Mouse (Mus musculus): ENCODE measurements around the gene Gm28171. TPM values are rescaled to one million over a fixed set of nuclear protein-coding genes. Genes with fewer than 3 reads are reported as not detected.
"Not testable (repeated sequence)": the region's sequence is repeated elsewhere in the genome, so short reads cannot be mapped to it uniquely, and the experiment has no call there.

Gm28171 gene
- not detected in 2 replicates for polyA plus RNA-seq (2014; fragmentation: Nextera tagmentation; extraction: Ambion mirVana)

GRCm38 (mm10) chrY:5793095-5793494 is at the start of gene Gm28171:
Gm28171 (plus strand) TSS chrY:5793395.
- H3K4me3 ChIP-seq (ENCODE audit: low read depth, low read length); H3K27me3 ChIP-seq (ENCODE audit: control insufficient read depth, insufficient read depth, low read length); DNase-seq (ENCODE audit: low spot score); H3K4me1 ChIP-seq (replicated peaks; ENCODE audit: control insufficient read depth, insufficient read depth, low read length); H3K9ac ChIP-seq (ENCODE audit: low read depth, low read length); ATAC-seq (ENCODE audit: low FRiP score); H3K4me2 ChIP-seq (replicated peaks; ENCODE audit: low read depth, low read length); H3K36me3 ChIP-seq (ENCODE audit: control insufficient read depth, insufficient read depth, low read length); H3K9me3 ChIP-seq (ENCODE audit: control insufficient read depth, low read length); H3K27ac ChIP-seq (ENCODE audit: low read depth, low read length): not testable (repeated sequence)
- WGBS: no CpG with 5 or more reads among the region's 1 CpGs

Other genes with a start within 250 kb of the Gm28171 start
- gene Gm21854, start 136.4 kb upstream of the Gm28171 start, polyA plus RNA-seq (2014; fragmentation: Nextera tagmentation; extraction: Ambion mirVana): not detected in 2 replicates
- gene Gm20914, start 67.4 kb upstream of the Gm28171 start, polyA plus RNA-seq (2014; fragmentation: Nextera tagmentation; extraction: Ambion mirVana): not detected in 2 replicates
- not detected in 2 replicates for gene Gm21778, start 149.1 kb downstream of the Gm28171 start, polyA plus RNA-seq (2014; fragmentation: Nextera tagmentation; extraction: Ambion mirVana)